In the genomic region with DNA sequence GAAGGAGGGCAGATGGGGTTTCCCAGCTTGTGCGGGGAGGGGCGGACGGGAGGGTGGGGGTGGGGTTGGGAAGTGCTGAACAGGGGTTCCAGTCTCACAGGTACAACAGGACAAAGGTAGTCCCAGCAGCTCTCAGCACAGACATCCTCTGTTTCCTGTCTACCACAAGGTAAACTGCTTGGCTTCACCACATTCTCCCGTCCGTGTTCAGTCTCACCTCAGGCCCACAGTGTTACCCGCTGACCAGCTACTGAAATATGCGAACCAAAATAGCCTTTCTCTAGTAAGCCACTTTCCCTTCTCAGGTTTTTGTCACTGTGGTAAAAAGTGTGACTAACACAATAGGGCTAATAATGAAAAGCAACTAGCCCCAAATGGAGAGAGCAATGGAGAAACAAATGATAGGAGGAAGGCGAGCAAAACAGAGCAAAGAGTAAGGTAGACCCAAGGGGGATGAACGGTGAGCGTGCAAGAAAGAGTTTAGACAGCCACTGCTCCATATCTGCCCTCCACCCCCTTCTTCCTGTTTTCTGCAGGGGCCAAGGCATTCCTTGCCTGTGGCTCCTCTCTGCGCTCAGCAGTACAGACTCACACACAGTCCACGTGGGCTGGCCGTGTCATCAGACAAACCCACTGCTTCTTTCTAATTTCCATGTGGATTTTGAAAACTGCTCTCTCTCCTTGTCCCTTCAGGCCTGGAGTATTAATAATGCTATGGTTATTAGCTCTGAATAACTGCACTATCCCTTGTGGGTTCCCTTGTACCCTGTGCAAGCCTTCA, we compare ENCODE assay signal across 21 mouse cellular contexts. TPM values are rescaled to one million over a fixed set of nuclear protein-coding genes. Genes with fewer than 3 reads are reported as not detected.
DNase-seq lines count a peak whose midpoint lies in the region; ATAC-seq and TF ChIP-seq lines count a peak whose summit lies in the region.
"Had no signal": no experiment of that assay in that cellular context is flagged by ENCODE, and none has a peak within 500 bp of the region (broad histone marks: within the 10 kb centered on the region; RNA-seq: fewer than 3 reads in every experiment).

No protein-coding gene starts in this region.

- no peaks in the 10 kb centered on the region for H3K36me3 ChIP-seq in heart, embryonic 11.5 days (ENCODE audit: control insufficient read depth, insufficient read depth, low read length)
- no peaks in the 10 kb centered on the region for H3K36me3 ChIP-seq in heart, adult 2 months (ENCODE audit: control insufficient read depth, insufficient read depth, low read length)
- H3K36me3 ChIP-seq in limb, embryonic 12.5 days = no peaks in the 10 kb centered on the region
- no peaks in the 10 kb centered on the region for H3K36me3 ChIP-seq in limb, embryonic 10.5 days
- H3K36me3 ChIP-seq in kidney, embryonic 15.5 days = no peaks in the 10 kb centered on the region
- H3K36me3 ChIP-seq: intestine, embryonic 15.5 days; lung, embryonic 15.5 days; midbrain, embryonic 15.5 days had no signal

- H3K4me3 ChIP-seq in heart, embryonic 11.5 days (ENCODE audit: low read depth, low read length) = no peak overlapping the region
- H3K4me3 ChIP-seq in heart, adult 2 months = no peak overlapping the region
- H3K4me3 ChIP-seq in limb, embryonic 12.5 days (replicated peaks) = no peak overlapping the region
- no peak overlapping the region for H3K4me3 ChIP-seq in limb, embryonic 10.5 days
- H3K4me3 ChIP-seq in kidney, embryonic 15.5 days (replicated peaks) = no peak overlapping the region
- H3K4me3 ChIP-seq: forebrain, embryonic 13.5 days; intestine, embryonic 15.5 days; lung, embryonic 15.5 days; midbrain, embryonic 15.5 days had no signal

- H3K4me1 ChIP-seq in heart, embryonic 11.5 days (ENCODE audit: control insufficient read depth, insufficient read depth, low read length) = peaks cover 9% of the 10 kb centered on the region
- H3K4me1 ChIP-seq in heart, adult 2 months (ENCODE audit: control insufficient read depth, insufficient read depth, low read length) = no peaks in the 10 kb centered on the region
- no peaks in the 10 kb centered on the region; the same call in 1 of the 2 replicates for H3K4me1 ChIP-seq in limb, embryonic 12.5 days (replicated peaks)
- H3K4me1 ChIP-seq in limb, embryonic 10.5 days = peaks cover 6% of the 10 kb centered on the region; the same call in 1 of the 2 replicates
- no peaks in the 10 kb centered on the region for H3K4me1 ChIP-seq in kidney, embryonic 15.5 days
- H3K4me1 ChIP-seq: intestine, embryonic 15.5 days; lung, embryonic 15.5 days; midbrain, embryonic 15.5 days had no signal

- H3K9me3 ChIP-seq in heart, embryonic 11.5 days (replicated peaks; ENCODE audit: control insufficient read depth, low read length) = no peaks in the 10 kb centered on the region
- H3K9me3 ChIP-seq in limb, embryonic 12.5 days = no peaks in the 10 kb centered on the region
- H3K9me3 ChIP-seq in limb, embryonic 10.5 days (replicated peaks) = no peaks in the 10 kb centered on the region
- H3K9me3 ChIP-seq in kidney, embryonic 15.5 days (replicated peaks) = no peaks in the 10 kb centered on the region; the same call in 1 of the 2 replicates
- H3K9me3 ChIP-seq: forebrain, embryonic 13.5 days; intestine, embryonic 15.5 days; lung, embryonic 15.5 days; midbrain, embryonic 15.5 days had no signal

- no peak for TF ChIP-seq EP300 in heart, adult 2 months (IDR thresholded peaks at IDR 0.05; ENCODE audit: insufficient read depth, low read depth, low read length)

- no peak for TF ChIP-seq POLR2A in heart, adult 2 months (IDR thresholded peaks at IDR 0.05; ENCODE audit: insufficient read depth, low read depth, low read length)

- no peaks in the 10 kb centered on the region for H3K27me3 ChIP-seq in heart, embryonic 11.5 days (ENCODE audit: control insufficient read depth, insufficient read depth, low read length)
- H3K27me3 ChIP-seq in heart, adult 2 months (ENCODE audit: control insufficient read depth, insufficient read depth, low read length) = no peaks in the 10 kb centered on the region
- no peaks in the 10 kb centered on the region for H3K27me3 ChIP-seq in limb, embryonic 12.5 days
- no peaks in the 10 kb centered on the region for H3K27me3 ChIP-seq in limb, embryonic 10.5 days (ENCODE audit: low read depth, poor library complexity, severe bottlenecking)
- H3K27me3 ChIP-seq in kidney, embryonic 15.5 days = no peaks in the 10 kb centered on the region
- H3K27me3 ChIP-seq: forebrain, embryonic 13.5 days; intestine, embryonic 15.5 days; lung, embryonic 15.5 days; midbrain, embryonic 15.5 days had no signal

- no peak overlapping the region for H3K9ac ChIP-seq in heart, embryonic 11.5 days (ENCODE audit: low read depth, low read length)
- no peak overlapping the region for H3K9ac ChIP-seq in heart, adult 2 months (ENCODE audit: low read depth, low read length)
- no peak overlapping the region for H3K9ac ChIP-seq in limb, embryonic 12.5 days (replicated peaks)
- no peak overlapping the region for H3K9ac ChIP-seq in kidney, embryonic 15.5 days
- H3K9ac ChIP-seq: forebrain, embryonic 13.5 days; intestine, embryonic 15.5 days; liver, embryonic 14.5 days; lung, embryonic 15.5 days; midbrain, embryonic 15.5 days had no signal

- DNase-seq in heart, adult 2 months = no peak
- DNase-seq in limb, embryonic 10.5 days (ENCODE audit: low spot score) = no peak
- DNase-seq in natural killer cell, adult 2 months (ENCODE audit: low spot score in 2 of 2) = peak; percentile 13 to 42
- DNase-seq in right cerebral cortex, postnatal 25 days = no peak
- DNase-seq: adrenal gland, adult 2 months; cerebellum, adult 9-11 months; heart, adult 11 months; kidney, adult 9 months; kidney, postnatal 36 days; left cerebral cortex, postnatal 4 days had no signal

- ATAC-seq in heart, embryonic 11.5 days (replicated peaks; ENCODE audit: insufficient number of reproducible peaks, low FRiP score, low TSS enrichment) = peak; percentile 52; the same call in 1 of the 2 replicates
- ATAC-seq in limb, embryonic 12.5 days (ENCODE audit: insufficient number of reproducible peaks, insufficient read depth, low FRiP score, low TSS enrichment, low read depth) = no peak
- peak; percentile 50 to 69; a peak in 2 of 4 replicates for ATAC-seq in hematopoietic stem cell, adult 5-6 weeks (replicated peaks in 1 of 2; ENCODE audit: insufficient read depth in 1 of 2, low FRiP score in 2 of 2, low TSS enrichment in 1 of 2, low read depth in 1 of 2, poor library complexity in 2 of 2, severe bottlenecking in 2 of 2)
- no peak for ATAC-seq in kidney, embryonic 15.5 days (replicated peaks; ENCODE audit: low FRiP score)
- ATAC-seq: forebrain, embryonic 13.5 days; intestine, embryonic 15.5 days; midbrain, embryonic 15.5 days had no signal

- no peak for TF ChIP-seq CTCF in heart, adult 2 months (IDR thresholded peaks at IDR 0.05)

- H3K4me2 ChIP-seq in heart, embryonic 11.5 days = 0 out of 2 replicates have a peak overlapping the region, but pooled peaks have one; percentile 8
- H3K4me2 ChIP-seq in limb, embryonic 12.5 days = no peak overlapping the region
- no peak overlapping the region for H3K4me2 ChIP-seq in kidney, embryonic 15.5 days
- H3K4me2 ChIP-seq: forebrain, embryonic 13.5 days; intestine, embryonic 15.5 days; lung, embryonic 15.5 days; midbrain, embryonic 15.5 days had no signal

- intact Hi-C loops in heart, adult 2 months (cut with DNase I) = no loop called here

- 34% methylated on average over 13 of the region's 13 CpGs for WGBS in heart, embryonic 11.5 days (ENCODE audit: insufficient replicate concordance)
- 31% methylated on average over 13 of the region's 13 CpGs for WGBS in heart, adult 2 months
- 67% methylated on average over 13 of the region's 13 CpGs for WGBS in limb, embryonic 12.5 days
- WGBS in limb, embryonic 10.5 days = 76% methylated on average over 13 of the region's 13 CpGs
- 61% methylated on average over 13 of the region's 13 CpGs for WGBS in kidney, embryonic 15.5 days

- H3K27ac ChIP-seq in heart, embryonic 11.5 days (ENCODE audit: low read depth, low read length) = no peak overlapping the region
- H3K27ac ChIP-seq in heart, adult 2 months = no peak overlapping the region
- 0 out of 2 replicates have a peak overlapping the region, but pooled peaks have one; percentile 0 for H3K27ac ChIP-seq in limb, embryonic 12.5 days
- no peak overlapping the region for H3K27ac ChIP-seq in limb, embryonic 10.5 days
- no peak overlapping the region for H3K27ac ChIP-seq in kidney, embryonic 15.5 days
- H3K27ac ChIP-seq: forebrain, embryonic 13.5 days; intestine, embryonic 15.5 days; liver, embryonic 14.5 days; lung, embryonic 15.5 days; macrophage; midbrain, embryonic 15.5 days; stomach, postnatal 0 days had no signal

- H3K79me2 ChIP-seq in heart, adult 2 months (replicated peaks; ENCODE audit: control insufficient read depth, insufficient read depth, low read length) = no peaks in the 10 kb centered on the region

RNA-seq across cellular contexts. Expression of a gene that starts 56.5 kb away (rescaled TPM):
- 24.5 and 26.9 TPM in 2 replicates for polyA plus RNA-seq in heart, embryonic 11.5 days (2014; fragmentation: Nextera tagmentation; extraction: Ambion mirVana)
- total RNA-seq in heart, adult 2 months (2021) = 1 to 10 TPM; 5.8 to 6.3 TPM
- 6.6 and 7.8 TPM in 2 replicates for polyA plus RNA-seq in heart, adult 2 months (2012; rRNA removed)
- polyA plus RNA-seq in limb, embryonic 12.5 days (2016; fragmentation: Nextera tagmentation; extraction: Ambion mirVana) = 69.6 and 72.2 TPM in 2 replicates
- polyA plus RNA-seq in limb, embryonic 10.5 days (2016; fragmentation: Nextera tagmentation; extraction: Ambion mirVana) = 67.5 and 77.3 TPM in 2 replicates
- total RNA-seq in hematopoietic stem cell, adult 5-6 weeks (2017) = 0.60 and 1.1 TPM in 2 replicates
- 64.2 and 64.4 TPM in 2 replicates for polyA plus RNA-seq in kidney, embryonic 15.5 days (2015; fragmentation: Nextera tagmentation; extraction: Ambion mirVana)

Comparison
In these comparisons a context has a peak if more than half of its experiments do, and no peak if none do; other contexts are left out.
1. ATAC-seq: peak in heart, embryonic 11.5 days (single experiment) and hematopoietic stem cell, adult 5-6 weeks (2 of 2); none in limb, embryonic 12.5 days (single experiment) and kidney, embryonic 15.5 days (single experiment).
2. DNase-seq: peak in natural killer cell, adult 2 months (2 of 2); none in heart, adult 2 months (0 of 2), limb, embryonic 10.5 days (single experiment) and right cerebral cortex, postnatal 25 days (single experiment).